Mouse (Mus musculus) T-helper 1 cell (primary cell): Measurements from ENCODE around the gene Actl11.

ENCODE experiments used
- in situ Hi-C: fragments of 300-600 bp; cut with MboI, MseI; formaldehyde crosslinking; loops from one replicate; pipeline ENCODE4 v1.15.1; 2025; ENCODE audit warnings: high pct_unique_total_duplicates

The Actl11 gene

DNA sequence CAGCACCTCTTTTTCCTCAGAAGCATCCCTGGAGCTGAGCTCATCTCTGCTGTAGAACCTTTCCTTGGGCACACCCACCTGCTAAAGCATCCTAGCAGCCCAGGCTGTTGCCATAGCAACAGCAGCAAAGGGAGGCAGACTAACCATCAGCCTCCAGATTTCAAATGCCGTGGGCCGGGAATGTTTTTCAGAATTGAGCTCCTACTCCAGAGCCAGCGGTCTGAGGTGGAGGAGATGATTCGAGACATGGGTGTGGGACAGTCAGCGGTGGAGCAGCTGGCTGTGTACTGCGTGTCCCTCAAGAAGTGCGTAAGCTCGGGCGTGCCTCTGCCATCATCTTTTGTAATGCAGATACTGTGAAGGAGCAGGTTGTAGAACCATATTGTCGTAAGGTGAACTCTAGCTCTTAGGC is 33.1 kb downstream of the Actl11 start:
- in situ Hi-C loops: loop anchor here (5.0 kb wide), 1 partner anchor 106 kb away; no protein-coding TSS in a partner anchor

GRCm38 (mm10) chr9:107961881-107962280 is 33.6 kb downstream of the Actl11 start:
- in situ Hi-C loops: loop anchor here (5.0 kb wide), 1 partner anchor 105 kb away; no protein-coding TSS in a partner anchor

DNA sequence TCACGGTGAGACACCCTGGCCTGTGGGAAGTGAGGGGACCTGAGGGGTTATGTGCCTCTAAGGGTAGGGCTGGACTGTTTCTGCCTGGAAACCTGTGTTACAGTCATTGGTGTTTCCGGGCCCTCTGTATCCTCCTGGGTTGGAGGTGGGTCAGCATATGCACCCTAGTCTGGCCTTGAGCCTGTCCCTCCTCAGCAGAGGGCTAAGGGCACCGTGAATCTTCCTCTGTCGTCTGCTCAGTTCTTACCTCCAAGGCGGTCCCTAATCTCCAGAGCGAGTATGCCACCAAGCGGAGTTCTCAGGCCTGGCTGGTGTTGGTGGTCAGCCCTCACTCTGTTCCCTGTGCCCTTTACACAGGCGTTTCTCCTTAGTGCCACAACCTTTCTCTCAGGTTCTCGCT is 34.6 kb downstream of the Actl11 start:
- in situ Hi-C loops: loop anchor here (5.0 kb wide), 1 partner anchor 104 kb away; no protein-coding TSS in a partner anchor

DNA sequence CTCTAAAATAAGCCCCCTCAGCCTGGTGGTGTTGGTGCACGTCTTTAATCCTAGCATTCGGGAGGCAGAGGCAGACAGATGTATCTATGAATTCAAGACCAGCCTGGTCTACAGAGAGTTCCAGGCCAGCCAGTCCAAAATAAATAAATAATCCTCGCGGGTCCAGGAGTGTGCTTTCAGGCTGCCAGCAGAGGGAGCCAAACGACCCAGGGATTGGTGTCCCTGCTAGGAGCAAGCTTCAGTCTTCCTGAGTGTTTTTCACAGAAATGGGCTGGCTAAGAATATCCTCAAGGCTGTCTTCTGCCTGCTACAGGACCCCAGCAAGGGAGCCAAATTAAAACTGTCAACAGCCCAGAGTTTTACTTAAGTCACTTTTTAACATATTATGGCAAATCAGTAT is 35.4 kb downstream of the Actl11 start:
- in situ Hi-C loops: loop anchor here (5.0 kb wide), 1 partner anchor 104 kb away; no protein-coding TSS in a partner anchor

DNA sequence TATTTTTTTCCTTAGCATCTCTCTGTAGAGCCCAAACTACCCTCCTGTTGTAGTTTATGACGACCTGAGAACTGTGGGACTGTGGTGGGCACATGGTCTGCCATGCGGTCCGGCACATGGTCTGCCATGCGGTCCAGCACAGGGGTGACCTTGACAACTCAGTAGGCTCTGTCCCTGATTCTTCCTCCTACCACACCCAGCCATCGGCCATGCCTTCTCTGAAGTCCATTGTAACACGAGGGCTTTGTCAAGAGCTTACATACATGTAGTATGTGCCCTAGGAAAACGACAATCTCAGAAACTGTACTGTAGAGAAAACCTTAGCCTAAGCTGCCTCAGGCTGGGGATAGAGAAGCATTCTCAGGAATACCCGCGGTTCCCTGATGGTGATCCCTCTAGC is 36.4 kb downstream of the Actl11 start:
- in situ Hi-C loops: loop anchor here (5.0 kb wide), 1 partner anchor 103 kb away; no protein-coding TSS in a partner anchor

- in situ Hi-C loops: no loop called here
Measured at GRCm38 (mm10) chr9:107966676-107967075, 38.4 kb downstream of the Actl11 start.

- in situ Hi-C loops: no loop called here
Measured at GRCm38 (mm10) chr9:107967437-107967836, 39.2 kb downstream of the Actl11 start.

DNA sequence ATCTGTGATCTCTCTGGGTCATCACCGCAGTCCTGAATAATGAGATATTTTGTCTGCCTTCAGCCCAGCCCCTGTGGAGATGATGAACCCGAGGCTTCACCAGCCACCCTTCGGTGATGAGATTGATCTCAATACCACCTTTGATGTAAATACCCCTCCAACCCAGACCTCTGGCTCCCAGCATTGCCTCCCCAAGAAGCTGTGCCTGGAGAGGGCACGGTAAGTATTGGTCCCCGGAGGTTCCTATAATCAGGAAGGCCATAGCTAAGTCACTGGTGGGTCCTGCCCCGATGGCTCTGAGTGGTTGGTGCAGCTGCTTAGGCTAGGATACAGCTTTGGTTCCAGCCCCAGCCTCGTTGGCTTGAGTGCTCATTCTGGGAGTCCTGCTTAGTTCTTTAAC is 40.3 kb downstream of the Actl11 start:
- in situ Hi-C loops: no loop called here

DNA sequence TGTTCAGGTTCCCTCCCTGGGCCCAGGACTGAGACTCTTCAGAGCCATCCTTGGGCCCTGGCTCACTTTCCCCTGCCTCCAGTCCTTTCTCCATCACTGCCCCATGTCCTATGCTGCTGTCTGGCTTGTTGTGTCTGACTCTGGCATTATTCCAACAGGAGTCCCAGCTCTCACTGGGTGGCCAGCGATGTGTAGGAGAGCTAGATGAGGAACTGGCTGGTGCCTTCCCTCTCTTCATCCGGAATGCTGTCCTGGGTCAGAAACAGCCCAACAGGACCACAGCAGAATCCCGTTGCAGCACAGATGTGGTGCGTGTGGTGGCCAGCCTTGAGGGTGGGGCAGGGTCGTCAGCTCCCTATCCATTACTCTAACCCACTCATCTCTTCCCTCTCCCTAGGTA is 42.0 kb downstream of the Actl11 start:
- in situ Hi-C loops: no loop called here

DNA sequence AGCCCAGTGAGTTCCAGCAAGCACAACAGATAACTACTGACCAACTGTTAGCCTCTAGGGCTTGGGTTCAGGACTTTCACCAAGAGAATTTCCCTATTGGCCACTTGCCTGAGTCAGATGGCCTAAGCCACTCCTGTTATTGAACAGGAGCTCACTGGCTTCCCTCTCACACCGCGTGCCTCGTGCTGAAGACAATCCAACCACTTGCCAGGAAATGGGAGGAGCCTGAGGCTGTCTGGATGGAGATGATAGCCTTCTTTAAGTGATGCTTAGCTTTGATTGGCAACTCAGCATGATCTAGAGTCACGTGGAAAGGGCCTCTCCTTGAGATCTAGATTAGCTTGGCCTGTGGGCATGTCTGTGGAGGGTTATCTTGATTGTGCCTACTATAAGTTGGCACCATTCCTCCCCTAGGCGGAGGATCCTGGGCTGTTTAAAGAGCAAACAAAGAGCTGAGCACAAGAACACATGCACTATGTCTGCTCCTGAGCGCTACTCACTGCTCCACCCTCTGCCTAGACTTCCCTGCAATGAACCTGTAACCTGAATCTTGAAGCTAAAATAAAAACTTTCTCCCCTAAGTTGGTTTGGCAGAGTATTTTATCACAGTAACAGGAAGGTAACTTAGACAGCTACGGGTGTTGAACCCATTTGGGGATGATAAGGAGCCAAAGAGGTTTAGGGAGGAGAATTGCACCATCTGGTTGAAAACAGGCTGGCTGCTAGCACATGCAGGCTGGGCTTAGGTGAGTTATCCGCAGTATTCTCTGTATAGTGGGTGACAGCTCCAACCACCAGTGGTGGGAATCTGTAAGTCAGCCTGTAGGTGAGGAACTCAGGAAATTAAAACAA is 43.6 kb downstream of the Actl11 start:
- in situ Hi-C loops: no loop called here

GRCm38 (mm10) chr9:107974491-107975171 is 46.4 kb downstream of the Actl11 start:
- in situ Hi-C loops: no loop called here

DNA sequence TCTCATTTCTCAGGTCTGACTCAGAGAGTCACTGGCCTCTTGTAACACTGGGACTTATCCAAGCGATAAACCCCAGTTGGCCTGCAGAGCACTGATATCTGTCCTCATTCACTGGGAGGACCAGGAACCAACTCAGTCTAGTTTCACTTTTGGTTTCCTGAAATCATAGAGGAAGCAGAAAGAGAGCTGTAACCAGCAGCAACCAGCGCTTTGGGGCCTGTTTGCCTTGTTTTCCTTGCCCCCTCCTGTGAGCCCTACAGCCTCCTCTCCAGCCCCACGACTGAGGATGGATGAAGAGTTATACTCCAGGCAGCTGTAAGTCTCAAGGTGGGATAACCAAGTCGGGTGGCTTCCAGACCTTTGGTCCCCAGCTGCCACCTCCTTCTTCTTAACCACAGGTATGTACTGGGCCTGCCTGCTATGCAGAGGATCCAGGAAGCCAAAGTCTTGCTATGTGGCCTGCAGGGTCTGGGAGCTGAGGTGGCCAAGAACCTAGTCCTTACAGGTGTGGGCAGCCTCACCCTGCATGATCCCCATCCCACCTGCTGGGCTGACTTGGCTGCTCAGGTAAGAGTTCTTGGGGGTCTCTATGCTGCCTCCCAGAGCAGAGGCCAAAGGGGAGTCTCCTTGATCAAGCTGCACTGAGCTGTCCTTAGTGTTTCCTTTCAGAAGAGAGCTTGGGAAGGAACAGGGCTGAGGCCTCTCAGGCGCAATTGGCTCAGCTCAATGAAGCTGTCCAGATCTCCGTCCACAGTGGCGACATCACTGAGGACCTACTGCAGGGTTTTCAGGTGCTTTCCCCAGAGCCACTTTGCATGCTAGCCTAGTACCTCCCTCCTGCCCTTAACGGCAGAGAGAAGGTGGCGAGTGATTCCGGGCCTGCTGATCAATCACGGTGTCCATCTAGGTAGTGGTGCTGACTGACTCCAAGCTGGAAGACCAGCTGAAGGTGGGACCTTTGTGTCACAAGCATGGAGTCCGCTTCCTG is 47.4 kb downstream of the Actl11 start, which contains the start of gene Uba7:
Uba7 (plus strand) TSS at position 107 of the 988 bp plus-strand sequence.
- in situ Hi-C loops: no loop called here

DNA sequence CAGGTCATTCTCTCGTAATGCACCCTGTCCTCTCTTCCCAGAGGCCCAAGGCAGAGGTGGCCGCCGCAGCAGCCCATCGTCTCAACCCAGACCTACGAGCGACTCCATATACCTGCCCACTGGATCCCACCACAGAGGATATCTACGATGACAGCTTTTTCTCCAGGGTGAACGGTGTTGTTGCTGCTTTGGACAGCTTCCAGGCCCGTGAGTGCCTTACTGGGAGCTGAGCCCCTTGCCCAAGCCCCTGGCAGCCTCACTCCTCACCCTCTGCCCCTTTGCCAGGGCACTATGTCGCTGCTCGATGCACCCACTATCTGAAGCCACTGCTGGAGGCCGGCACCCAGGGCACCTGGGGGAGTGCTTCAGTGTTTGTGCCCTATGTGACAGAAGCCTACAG is 50.5 kb downstream of the Actl11 start:
- in situ Hi-C loops: no loop called here
